Mouse (Mus musculus): ENCODE measurements around the gene Inpp4a. TPM values are rescaled to one million over a fixed set of nuclear protein-coding genes. Genes with fewer than 3 reads are reported as not detected.

Inpp4a gene
- polyA plus RNA-seq, 1 experiment from 2014 or later: 12.7 TPM

GRCm38 (mm10) chr1:37442848-37443835 is 143.5 kb downstream of the Inpp4a start:
- DNase-seq (ENCODE audit: low spot score): no peak
- Histone ChIP-seq H3K27me3 (replicated peaks; ENCODE audit: low read depth, poor library complexity, severe bottlenecking) (no peaks in the 10 kb centered on the region), H3K27ac (replicated peaks) (no peak overlapping the region), H3K4me1 (no peaks in the 10 kb centered on the region), H3K36me3 (replicated peaks) (peaks cover 47% of the 10 kb centered on the region), H3K4me3 (no peak overlapping the region), H3K9me3 (no peaks in the 10 kb centered on the region)
- WGBS: 94% methylated on average over 16 of the region's 16 CpGs

- no peak overlapping the region for H3K27ac ChIP-seq (replicated peaks)
- H3K27me3 ChIP-seq (replicated peaks; ENCODE audit: low read depth, poor library complexity, severe bottlenecking): no peaks in the 10 kb centered on the region
- no peaks in the 10 kb centered on the region for H3K9me3 ChIP-seq
- WGBS: 82% methylated on average over 10 of the region's 10 CpGs
- peaks cover 2% of the 10 kb centered on the region for H3K36me3 ChIP-seq (replicated peaks)
- peak; percentile 46 for DNase-seq (ENCODE audit: low spot score)
- no peaks in the 10 kb centered on the region for H3K4me1 ChIP-seq
- no peak overlapping the region for H3K4me3 ChIP-seq
These were observed 148.9 kb downstream of the Inpp4a start for GRCm38 (mm10) chr1:37448361-37449095.

GRCm38 (mm10) chr1:37451270-37451669 is 151.6 kb downstream of the Inpp4a start:
- no peak for DNase-seq (ENCODE audit: low spot score)
- Histone ChIP-seq H3K9me3 (no peaks in the 10 kb centered on the region), H3K36me3 (replicated peaks) (no peaks in the 10 kb centered on the region; the same call in 1 of the 2 replicates), H3K27ac (replicated peaks) (no peak overlapping the region), H3K4me3 (no peak overlapping the region), H3K4me1 (no peaks in the 10 kb centered on the region), H3K27me3 (replicated peaks; ENCODE audit: low read depth, poor library complexity, severe bottlenecking) (no peaks in the 10 kb centered on the region)
- WGBS: 92% methylated on average over 8 of the region's 8 CpGs

- Histone ChIP-seq H3K36me3 (replicated peaks) (no peaks in the 10 kb centered on the region), H3K27ac (replicated peaks) (no peak overlapping the region), H3K9me3 (no peaks in the 10 kb centered on the region), H3K4me3 (no peak overlapping the region), H3K4me1 (no peaks in the 10 kb centered on the region), H3K27me3 (replicated peaks; ENCODE audit: low read depth, poor library complexity, severe bottlenecking) (no peaks in the 10 kb centered on the region)
- WGBS: 92% methylated on average over 7 of the region's 7 CpGs
- DNase-seq (ENCODE audit: low spot score): no peak
These were observed 157.9 kb downstream of the Inpp4a start for GRCm38 (mm10) chr1:37457546-37457945.

Other genes with a start within 250 kb of the Inpp4a start
- gene Cnga3, start 85.4 kb upstream of the Inpp4a start, polyA plus RNA-seq (2016; fragmentation: Nextera tagmentation; extraction: Ambion mirVana): not detected in 2 replicates
- gene Coa5, start 130.2 kb downstream of the Inpp4a start, polyA plus RNA-seq (2016; fragmentation: Nextera tagmentation; extraction: Ambion mirVana): 59.2 and 61.7 TPM in 2 replicates
- gene Unc50, start 130.3 kb downstream of the Inpp4a start, polyA plus RNA-seq (2016; fragmentation: Nextera tagmentation; extraction: Ambion mirVana): 105 and 109 TPM in 2 replicates
- 3.8 and 4.1 TPM in 2 replicates for gene Mgat4a, start 241.2 kb downstream of the Inpp4a start, polyA plus RNA-seq (2016; fragmentation: Nextera tagmentation; extraction: Ambion mirVana)

Measured in embryonic facial prominence, embryonic 10.5 days (tissue).